Mouse (Mus musculus) testis, adult 2 months (tissue): ENCODE measurements around the gene Uvrag. TPM values are rescaled to one million over a fixed set of nuclear protein-coding genes. Genes with fewer than 3 reads are reported as not detected.

ENCODE experiments used
- H3K27ac ChIP-seq: fragments of 200-500 bp; 2 replicates; pipeline ENCODE4 v1.5.1; 2012; ENCODE audit warnings: low read depth, low read length; ENCODE audit not compliant: control insufficient read depth, insufficient read depth
- H3K27me3 ChIP-seq: fragments of 200-500 bp; 2 replicates; pipeline ENCODE4 v1.6.1; 2012; ENCODE audit warnings: mild to moderate bottlenecking, low read length, moderate library complexity; ENCODE audit not compliant: control insufficient read depth, insufficient read depth
- H3K36me3 ChIP-seq: fragments of 200-500 bp; 2 replicates; pipeline ENCODE4 v1.6.1; 2012; ENCODE audit warnings: mild to moderate bottlenecking, low read length; ENCODE audit not compliant: control insufficient read depth, insufficient read depth
- H3K4me1 ChIP-seq: fragments of 200-500 bp; 2 replicates; pipeline ENCODE4 v1.6.1; 2012; ENCODE audit warnings: low read length; ENCODE audit not compliant: control insufficient read depth, insufficient read depth
- H3K4me3 ChIP-seq: fragments of 200-500 bp; 2 replicates; pipeline ENCODE4 v1.5.1; 2012; ENCODE audit warnings: low read depth, mild to moderate bottlenecking, low read length, moderate library complexity, mixed read lengths; ENCODE audit not compliant: control insufficient read depth
- CTCF ChIP-seq: fragments of 200-500 bp; IDR thresholded peaks from 2 replicates; pipeline ENCODE4 v1.5.1; 2012; ENCODE audit warnings: low read depth, mild to moderate bottlenecking, inconsistent platforms, low read length, moderate library complexity; ENCODE audit not compliant: control insufficient read depth, insufficient read depth, insufficient replicate concordance
- POLR2A ChIP-seq: fragments of 200-500 bp; IDR thresholded peaks from 2 replicates; pipeline ENCODE4 v1.6.1; 2012; ENCODE audit warnings: low read depth, mild to moderate bottlenecking, inconsistent platforms, low read length, moderate library complexity; ENCODE audit not compliant: control insufficient read depth
- polyA plus RNA-seq: library from polyadenylated mRNA; depleted of rRNA; stranded (reverse); fragments of >200 nt; gene quantifications from 2 replicates; pipeline ENCODE4 v1.2.3, GENCODE M21; 2012

Gene Uvrag
- polyA plus RNA-seq, 1 experiment: 2.6 TPM

DNA sequence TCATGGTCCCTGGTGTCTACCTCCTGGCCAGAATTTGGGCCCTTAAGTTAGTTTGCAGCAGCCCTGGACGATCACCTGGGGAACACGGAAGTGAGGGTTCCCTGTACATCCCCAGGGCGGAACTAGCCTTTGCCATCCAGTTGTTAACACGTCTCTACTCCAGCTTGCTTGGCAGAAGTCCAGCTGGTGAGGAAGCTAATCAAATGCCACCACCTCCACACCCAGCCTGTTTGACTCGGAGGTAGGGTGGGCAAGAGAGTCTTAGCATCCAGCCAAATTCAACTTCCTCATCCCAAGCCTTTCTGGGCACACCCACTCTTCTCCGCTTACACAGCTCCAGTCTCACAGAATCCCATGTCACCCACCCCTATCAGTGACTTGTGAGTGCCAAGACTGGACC lies 32.0 kb upstream of the Uvrag start:
- TF ChIP-seq POLR2A (no peak), CTCF (no peak)
- Histone ChIP-seq H3K36me3 (no peaks in the 10 kb centered on the region), H3K4me3 (no peak overlapping the region), H3K4me1 (no peaks in the 10 kb centered on the region; the same call in 1 of the 2 replicates), H3K27me3 (no peaks in the 10 kb centered on the region), H3K27ac (no peak overlapping the region)

- no peaks in the 10 kb centered on the region; the same call in 1 of the 2 replicates for H3K4me1 ChIP-seq
- TF ChIP-seq POLR2A (no peak), CTCF (no peak)
- H3K27me3 ChIP-seq: no peaks in the 10 kb centered on the region
- H3K27ac ChIP-seq: no peak overlapping the region
- H3K4me3 ChIP-seq: no peak overlapping the region
- no peaks in the 10 kb centered on the region for H3K36me3 ChIP-seq
Measured at GRCm38 (mm10) chr7:99171730-99172463, 31.0 kb upstream of the Uvrag start.

- H3K4me1 ChIP-seq: no peaks in the 10 kb centered on the region; the same call in 1 of the 2 replicates
- no peak overlapping the region for H3K27ac ChIP-seq
- no peak overlapping the region for H3K4me3 ChIP-seq
- H3K36me3 ChIP-seq: no peaks in the 10 kb centered on the region
- TF ChIP-seq CTCF (no peak), POLR2A (no peak)
- no peaks in the 10 kb centered on the region for H3K27me3 ChIP-seq
Measured at GRCm38 (mm10) chr7:99170519-99170918, 29.6 kb upstream of the Uvrag start.

DNA sequence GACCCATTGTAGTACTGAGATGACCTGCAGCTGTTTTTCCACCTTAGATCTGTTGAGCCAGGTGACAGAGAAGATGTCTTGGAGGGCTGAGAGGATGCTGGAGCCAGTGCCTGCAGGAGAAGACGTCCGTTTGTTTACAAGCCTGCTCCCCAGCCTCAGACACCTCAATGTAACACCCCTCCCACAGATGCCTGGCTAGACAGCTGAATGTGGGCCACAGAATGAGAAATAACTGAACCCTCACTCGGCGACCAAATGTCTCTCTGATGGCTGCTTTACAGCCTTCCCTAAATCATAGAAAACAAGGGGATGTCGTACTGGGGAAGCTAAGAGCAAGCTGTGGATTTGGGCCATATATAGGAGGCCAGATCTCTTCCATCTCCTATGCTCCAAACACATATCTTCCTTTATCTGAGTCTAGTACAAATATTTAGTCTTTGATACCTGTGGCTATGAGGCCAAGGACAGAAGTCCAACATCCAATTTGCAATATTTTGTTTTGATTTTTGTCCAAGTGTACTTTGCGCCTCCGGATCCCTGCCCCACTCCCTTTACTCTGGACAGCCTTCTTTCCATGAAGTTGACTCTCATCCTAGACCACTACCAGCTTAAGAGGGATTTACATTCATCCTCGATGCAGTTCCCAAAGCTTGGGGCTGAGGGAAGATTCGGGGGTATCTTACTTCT lies 28.9 kb upstream of the Uvrag start:
- no peaks in the 10 kb centered on the region for H3K36me3 ChIP-seq
- H3K27ac ChIP-seq: no peak overlapping the region
- no peaks in the 10 kb centered on the region; the same call in 1 of the 2 replicates for H3K4me1 ChIP-seq
- H3K27me3 ChIP-seq: no peaks in the 10 kb centered on the region
- TF ChIP-seq POLR2A: no peak
- TF ChIP-seq CTCF: no peak
- no peak overlapping the region for H3K4me3 ChIP-seq

GRCm38 (mm10) chr7:99168756-99169155 lies 27.8 kb upstream of the Uvrag start:
- no peaks in the 10 kb centered on the region for H3K36me3 ChIP-seq

GRCm38 (mm10) chr7:99167939-99168338 lies 27.0 kb upstream of the Uvrag start:
- no peak for TF ChIP-seq POLR2A
- TF ChIP-seq CTCF: no peak
- no peaks in the 10 kb centered on the region for H3K27me3 ChIP-seq
- H3K27ac ChIP-seq: no peak overlapping the region

More at GRCm38 (mm10) chr7:99168756-99169155, 27.8 kb upstream of the Uvrag start:
- H3K4me1 ChIP-seq: no peaks in the 10 kb centered on the region; the same call in 1 of the 2 replicates
- H3K27ac ChIP-seq: no peak overlapping the region
- no peaks in the 10 kb centered on the region for H3K27me3 ChIP-seq
- TF ChIP-seq POLR2A (no peak), CTCF (no peak)
- H3K4me3 ChIP-seq: no peak overlapping the region

GRCm38 (mm10) chr7:99166159-99166558 lies 25.2 kb upstream of the Uvrag start:
- TF ChIP-seq CTCF: no peak
- TF ChIP-seq POLR2A: no peak
- Histone ChIP-seq H3K4me3 (no peak overlapping the region), H3K27me3 (no peaks in the 10 kb centered on the region), H3K4me1 (no peaks in the 10 kb centered on the region), H3K27ac (no peak overlapping the region), H3K36me3 (no peaks in the 10 kb centered on the region)

More at GRCm38 (mm10) chr7:99167939-99168338, 27.0 kb upstream of the Uvrag start:
- Histone ChIP-seq H3K4me3 (no peak overlapping the region), H3K4me1 (no peaks in the 10 kb centered on the region), H3K36me3 (no peaks in the 10 kb centered on the region)
